Comparison of ENCODE assay signal across 9 mouse cellular contexts in genomic region chr2:33717821-33718351, GRCm38 (mm10).
DNase-seq lines count a peak whose midpoint lies in the region; ATAC-seq lines count a peak whose summit lies in the region.
"Had no signal": no experiment of that assay in that cellular context is flagged by ENCODE, and none has a peak within 500 bp of the region (broad histone marks: within the 10 kb centered on the region; RNA-seq: fewer than 3 reads in every experiment).

No protein-coding gene starts in this region.

- no peak for ATAC-seq in intestine, embryonic 15.5 days
- no peak for ATAC-seq in intestine, embryonic 16.5 days
- ATAC-seq in embryonic facial prominence, embryonic 15.5 days (ENCODE audit: insufficient number of reproducible peaks, low FRiP score, low TSS enrichment, low read depth) = peak; percentile 45; the same call in 1 of the 2 replicates
- ATAC-seq in midbrain, embryonic 11.5 days (ENCODE audit: low FRiP score) = no peak
- ATAC-seq: Patski had no signal

- H3K4me1 ChIP-seq in intestine, embryonic 15.5 days (replicated peaks) = peaks cover 10% of the 10 kb centered on the region
- H3K4me1 ChIP-seq in intestine, embryonic 16.5 days (ENCODE audit: control insufficient read depth, insufficient read depth, low read length) = peaks cover 4% of the 10 kb centered on the region
- H3K4me1 ChIP-seq in embryonic facial prominence, embryonic 15.5 days = peaks cover 68% of the 10 kb centered on the region
- H3K4me1 ChIP-seq in midbrain, embryonic 11.5 days (ENCODE audit: control insufficient read depth, insufficient read depth, low read length) = peaks cover 40% of the 10 kb centered on the region

- H3K9me3 ChIP-seq in intestine, embryonic 15.5 days = no peaks in the 10 kb centered on the region
- no peaks in the 10 kb centered on the region for H3K9me3 ChIP-seq in intestine, embryonic 16.5 days (ENCODE audit: control insufficient read depth, low read length)
- H3K9me3 ChIP-seq in embryonic facial prominence, embryonic 15.5 days (replicated peaks) = no peaks in the 10 kb centered on the region
- no peaks in the 10 kb centered on the region for H3K9me3 ChIP-seq in midbrain, embryonic 11.5 days (ENCODE audit: control insufficient read depth, low read length)

- no peaks in the 10 kb centered on the region for H3K36me3 ChIP-seq in intestine, embryonic 15.5 days
- no peaks in the 10 kb centered on the region for H3K36me3 ChIP-seq in intestine, embryonic 16.5 days (ENCODE audit: control insufficient read depth, insufficient read depth, low read length)
- no peaks in the 10 kb centered on the region for H3K36me3 ChIP-seq in embryonic facial prominence, embryonic 15.5 days
- H3K36me3 ChIP-seq in midbrain, embryonic 11.5 days (ENCODE audit: control insufficient read depth, insufficient read depth, low read length) = no peaks in the 10 kb centered on the region

- H3K27me3 ChIP-seq in intestine, embryonic 15.5 days (replicated peaks) = peaks cover 31% of the 10 kb centered on the region
- H3K27me3 ChIP-seq in intestine, embryonic 16.5 days (replicated peaks; ENCODE audit: control insufficient read depth, insufficient read depth, low read length) = peaks cover 4% of the 10 kb centered on the region
- peaks cover 17% of the 10 kb centered on the region for H3K27me3 ChIP-seq in embryonic facial prominence, embryonic 15.5 days
- H3K27me3 ChIP-seq in midbrain, embryonic 11.5 days (ENCODE audit: control insufficient read depth, insufficient read depth, low read length) = peaks cover 5% of the 10 kb centered on the region

- H3K9ac ChIP-seq in intestine, embryonic 15.5 days = no peak overlapping the region
- no peak overlapping the region for H3K9ac ChIP-seq in intestine, embryonic 16.5 days (ENCODE audit: low read depth, low read length)
- H3K9ac ChIP-seq in embryonic facial prominence, embryonic 15.5 days = no peak overlapping the region; the same call in 1 of the 2 replicates
- peak overlapping the region; percentile 42 for H3K9ac ChIP-seq in midbrain, embryonic 11.5 days (ENCODE audit: low read length)

- WGBS in intestine, embryonic 15.5 days = 22% methylated on average over 21 of the region's 21 CpGs
- WGBS in intestine, embryonic 16.5 days = 29% methylated on average over 21 of the region's 21 CpGs
- 3% methylated on average over 21 of the region's 21 CpGs for WGBS in embryonic facial prominence, embryonic 15.5 days
- WGBS in midbrain, embryonic 11.5 days = 22% methylated on average over 21 of the region's 21 CpGs

- peak; percentile 64 for DNase-seq in Muller cell, postnatal 12 days (ENCODE audit: inconsistent ontology term)
- peak; percentile 90 for DNase-seq in midbrain, embryonic 11.5 days (ENCODE audit: low spot score, missing footprints)
- no peak for DNase-seq in adrenal gland, adult 8-10 months
- no peak for DNase-seq in right cerebral cortex, postnatal 36 days (ENCODE audit: low spot score in 2 of 2)
- DNase-seq in cerebellum, adult 9-11 months = no peak

- no peak overlapping the region for H3K27ac ChIP-seq in intestine, embryonic 15.5 days
- H3K27ac ChIP-seq in intestine, embryonic 16.5 days (ENCODE audit: low read length) = no peak overlapping the region
- H3K27ac ChIP-seq in embryonic facial prominence, embryonic 15.5 days (replicated peaks) = peak overlapping the region; percentile 76
- no peak overlapping the region for H3K27ac ChIP-seq in midbrain, embryonic 11.5 days (ENCODE audit: low read depth, low read length)

- no peak overlapping the region for H3K4me3 ChIP-seq in intestine, embryonic 15.5 days (replicated peaks)
- H3K4me3 ChIP-seq in intestine, embryonic 16.5 days (ENCODE audit: low read length) = no peak overlapping the region
- H3K4me3 ChIP-seq in embryonic facial prominence, embryonic 15.5 days (replicated peaks) = peak overlapping the region; percentile 23
- H3K4me3 ChIP-seq in midbrain, embryonic 11.5 days (ENCODE audit: low read depth, low read length) = no peak overlapping the region

- peak overlapping the region; percentile 30 for H3K4me2 ChIP-seq in intestine, embryonic 15.5 days (replicated peaks)
- H3K4me2 ChIP-seq in intestine, embryonic 16.5 days (ENCODE audit: low read depth, low read length) = no peak overlapping the region
- peak overlapping the region; percentile 55 for H3K4me2 ChIP-seq in embryonic facial prominence, embryonic 15.5 days (replicated peaks)
- H3K4me2 ChIP-seq in midbrain, embryonic 11.5 days = peak overlapping the region; percentile 30

Comparison
In these comparisons a context has a peak if more than half of its experiments do, and no peak if none do; other contexts are left out.
1. DNase-seq: peak in Muller cell, postnatal 12 days (single experiment) and midbrain, embryonic 11.5 days (single experiment); none in adrenal gland, adult 8-10 months (single experiment), right cerebral cortex, postnatal 36 days (0 of 2) and cerebellum, adult 9-11 months (single experiment).